Mouse (Mus musculus): ENCODE measurements around the gene Coa4. TPM values are rescaled to one million over a fixed set of nuclear protein-coding genes. Genes with fewer than 3 reads are reported as not detected.

Coa4 gene
- total RNA-seq (2023), result 1 to 10 TPM; 8.3 to 10.0 TPM

DNA sequence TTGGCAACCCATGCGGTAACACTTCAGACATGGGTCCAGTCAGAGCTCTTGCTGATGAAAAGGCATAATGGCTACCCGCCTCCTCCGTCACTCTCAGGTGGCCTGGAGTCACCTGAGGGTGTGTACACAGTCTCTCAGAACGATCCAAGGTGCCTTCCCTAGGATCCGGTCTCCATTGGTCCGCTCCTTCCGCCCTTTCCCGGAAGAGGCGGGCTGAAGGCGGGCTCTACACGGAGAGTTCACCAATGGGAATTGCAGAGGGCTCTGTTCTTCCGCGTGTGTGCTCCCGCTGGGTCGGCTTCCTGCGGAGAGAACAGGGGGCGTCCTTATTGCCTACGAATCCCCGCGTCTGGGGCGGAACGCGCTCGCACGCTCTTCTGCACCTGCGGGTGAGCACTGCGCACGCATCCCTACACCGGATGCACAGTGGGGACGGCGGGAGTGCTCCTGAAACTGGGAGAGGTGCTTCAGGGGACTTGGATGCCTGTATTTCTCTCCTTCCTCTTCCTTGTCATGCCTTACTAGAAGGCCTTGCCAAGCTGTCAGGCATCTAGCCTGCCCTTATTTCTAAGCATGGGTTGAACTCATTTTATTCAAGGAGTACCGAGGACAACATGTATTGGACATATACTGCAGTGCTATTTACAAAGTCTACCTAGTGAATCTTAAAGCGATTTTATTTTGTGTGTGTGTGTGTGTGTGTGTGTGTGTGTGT lies at the start of gene Coa4:
Gene Coa4 (plus strand): TSS at position 268 of the 715 bp plus-strand sequence.

DNA sequence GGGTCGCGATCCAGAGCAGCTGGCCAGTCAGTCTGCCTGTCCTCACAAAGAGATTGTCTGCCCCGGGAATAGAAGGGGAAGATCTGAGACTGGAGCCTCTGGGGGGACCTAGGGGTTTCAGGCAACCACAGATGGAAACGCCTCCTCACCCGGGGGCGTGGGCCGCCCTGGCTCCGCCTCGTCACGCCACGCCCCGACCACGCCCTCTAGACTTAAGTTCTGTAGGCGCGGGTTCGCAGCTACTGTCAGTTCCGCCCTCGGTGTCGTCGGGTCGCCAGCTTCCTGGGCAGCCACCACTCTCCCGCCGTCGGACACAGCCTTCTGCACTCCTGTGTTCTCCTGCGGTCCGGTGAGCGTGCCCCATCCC lies 43.8 kb upstream of the Coa4 start, which contains the start of gene Ucp2:
Gene Ucp2 (plus strand): TSS at position 221 of the 367 bp plus-strand sequence.

DNA sequence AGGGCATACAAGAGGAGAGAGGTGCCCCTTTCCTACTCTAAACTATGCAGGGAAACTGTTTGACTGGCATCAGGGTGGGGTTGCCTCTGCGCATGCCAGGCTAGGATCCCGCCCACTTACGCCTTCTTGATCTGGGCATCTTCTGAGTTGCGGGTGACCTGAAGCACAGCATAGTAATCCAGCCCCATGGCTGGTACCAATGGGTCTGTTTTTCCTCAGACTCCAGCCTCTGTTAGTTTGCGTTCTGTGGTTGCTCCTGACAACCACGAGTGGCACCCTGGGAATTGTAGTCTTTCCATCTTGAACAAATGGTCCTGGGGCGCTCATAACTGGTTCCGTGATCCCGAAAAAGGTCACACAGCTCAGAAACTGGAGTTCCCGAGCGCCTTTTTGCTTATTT lies 22.3 kb upstream of the Coa4 start, which contains the start of gene Dnajb13:
Gene Dnajb13 (minus strand): TSS at position 388 of the 400 bp plus-strand sequence.

Other genes starting within 250 kb of the Coa4 start
- 10 to 100 TPM; 66.3 to 70.3 TPM for gene C2cd3, start 164.8 kb upstream of the Coa4 start, total RNA-seq (2023)
- gene Ppme1, start 164.8 kb upstream of the Coa4 start, total RNA-seq (2023), result 10 to 100 TPM; 30.5 to 38.2 TPM
- gene Ucp3, start 64.1 kb upstream of the Coa4 start, total RNA-seq (2023), result 1 to 10 TPM in 1 of 2 experiments, under 1 TPM in 1; 0.62 to 1.3 TPM
- 100 to 1,000 TPM; 851 to 894 TPM for gene Ucp2, start 43.7 kb upstream of the Coa4 start, total RNA-seq (2023)
- not detected for gene Dnajb13, start 22.1 kb upstream of the Coa4 start, total RNA-seq (2023)
- 10 to 100 TPM; 46.1 to 57.2 TPM for gene Rab6a, start 70.3 kb downstream of the Coa4 start, total RNA-seq (2023)
- gene Mrpl48, start 71.2 kb downstream of the Coa4 start, total RNA-seq (2023), result 10 to 100 TPM; 20.9 to 28.4 TPM
- gene Plekhb1, start 125.3 kb downstream of the Coa4 start, total RNA-seq (2023), result not detected
- gene Fam168a, start 169.6 kb downstream of the Coa4 start, total RNA-seq (2023), result 10 to 100 TPM; 48.1 to 52.5 TPM